Mouse (Mus musculus) forebrain, embryonic 12.5 days (tissue): ENCODE measurements around the gene Wrnip1. TPM values are rescaled to one million over a fixed set of nuclear protein-coding genes. Genes with fewer than 3 reads are reported as not detected.

Source experiments
- ATAC-seq: fragments of 200-750 bp; cut with Nextera tagmentation; 2 replicates; pipeline ENCODE4 v1.8.0; 2017; ENCODE audit warnings: moderate TSS enrichment; ENCODE audit not compliant: low FRiP score
- H3K27ac ChIP-seq: fragments of 300-500 bp; sonication (generic); 2 replicates; pipeline ENCODE4 v1.5.1; 2016; ENCODE audit warnings: mild to moderate bottlenecking
- H3K27me3 ChIP-seq: fragments of 300-500 bp; sonication (generic); 2 replicates; pipeline ENCODE4 v1.6.1; 2016; ENCODE audit warnings: mild to moderate bottlenecking
- H3K36me3 ChIP-seq: fragments of 300-500 bp; sonication (generic); replicated peaks from 2 replicates; pipeline ENCODE4 v1.6.1; 2016; ENCODE audit warnings: mild to moderate bottlenecking
- H3K4me1 ChIP-seq: fragments of 300-500 bp; sonication (generic); 2 replicates; pipeline ENCODE4 v1.6.1; 2016
- H3K4me2 ChIP-seq: fragments of 300-500 bp; sonication (generic); 2 replicates; pipeline ENCODE4 v1.6.1; 2016; ENCODE audit warnings: mild to moderate bottlenecking, moderate library complexity
- H3K4me3 ChIP-seq: fragments of 300-500 bp; sonication (generic); replicated peaks from 2 replicates; pipeline ENCODE4 v1.5.1; 2016; ENCODE audit warnings: mild to moderate bottlenecking
- H3K9ac ChIP-seq: fragments of 300-500 bp; sonication (generic); 2 replicates; pipeline ENCODE4 v1.6.1; 2016; ENCODE audit warnings: mild to moderate bottlenecking
- H3K9me3 ChIP-seq: fragments of 300-500 bp; sonication (generic); 2 replicates; pipeline ENCODE4 v1.6.1; 2016
- WGBS: fragments of 180-500 bp; shearing (Covaris S2); methylation state at CpG from one replicate; pipeline ENCODE4 v1.1.7; 2016; 5-methylcytosine and 5-hydroxymethylcytosine counted together
- polyA plus RNA-seq: library from polyadenylated mRNA; unstranded; fragments of >200 nt; fragmentation: Nextera tagmentation; extraction: Ambion mirVana; gene quantifications from 2 replicates; pipeline ENCODE4 v1.2.1, GENCODE M21; 2016

The Wrnip1 gene
- polyA plus RNA-seq = 29.1 and 30.4 TPM in 2 replicates

DNA sequence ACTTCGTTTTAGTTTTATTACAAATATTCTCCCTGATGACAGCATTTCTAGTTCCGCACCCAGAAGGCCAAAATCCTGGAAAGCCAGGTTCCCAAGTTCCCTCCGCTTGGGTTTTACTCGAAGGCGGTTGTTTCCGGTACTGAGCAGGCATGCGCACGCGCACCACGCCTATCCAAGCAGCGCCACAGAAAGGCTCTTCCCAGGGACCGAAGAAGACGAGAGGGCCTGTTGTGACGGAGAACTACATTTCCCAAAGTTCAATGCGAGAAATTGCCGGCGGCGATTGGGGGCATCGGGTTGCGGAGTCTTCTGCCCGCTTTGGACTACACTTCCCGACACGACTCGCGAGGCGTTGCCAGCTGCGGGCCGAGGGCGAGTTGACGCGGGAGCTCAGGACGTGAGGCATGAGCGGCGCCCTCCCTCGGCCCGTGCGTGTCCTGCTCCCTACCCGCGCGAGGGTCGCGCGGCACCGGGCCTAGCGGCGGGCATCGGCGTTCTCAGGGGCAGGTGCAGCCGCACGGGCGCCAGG lies at the start of gene Wrnip1:
TSS of gene Wrnip1 (plus strand) at position 346 of the 529 bp plus-strand sequence.
- H3K9me3 ChIP-seq = no peaks in the 10 kb centered on the region
- peak within 1 kb of the TSS; percentile 81 for H3K4me3 ChIP-seq
- WGBS = 0% methylated on average over 48 of the region's 51 CpGs
- H3K27me3 ChIP-seq = no peaks in the 10 kb centered on the region
- H3K4me1 ChIP-seq = peaks cover 23% of the 10 kb centered on the region
- peak within 1 kb of the TSS; percentile 76 for H3K27ac ChIP-seq
- ATAC-seq = peak; percentile 98
- H3K9ac ChIP-seq = peak within 1 kb of the TSS; percentile 82
- peak within 1 kb of the TSS; percentile 80 for H3K4me2 ChIP-seq
- peaks cover 7% of the 10 kb centered on the region for H3K36me3 ChIP-seq

DNA sequence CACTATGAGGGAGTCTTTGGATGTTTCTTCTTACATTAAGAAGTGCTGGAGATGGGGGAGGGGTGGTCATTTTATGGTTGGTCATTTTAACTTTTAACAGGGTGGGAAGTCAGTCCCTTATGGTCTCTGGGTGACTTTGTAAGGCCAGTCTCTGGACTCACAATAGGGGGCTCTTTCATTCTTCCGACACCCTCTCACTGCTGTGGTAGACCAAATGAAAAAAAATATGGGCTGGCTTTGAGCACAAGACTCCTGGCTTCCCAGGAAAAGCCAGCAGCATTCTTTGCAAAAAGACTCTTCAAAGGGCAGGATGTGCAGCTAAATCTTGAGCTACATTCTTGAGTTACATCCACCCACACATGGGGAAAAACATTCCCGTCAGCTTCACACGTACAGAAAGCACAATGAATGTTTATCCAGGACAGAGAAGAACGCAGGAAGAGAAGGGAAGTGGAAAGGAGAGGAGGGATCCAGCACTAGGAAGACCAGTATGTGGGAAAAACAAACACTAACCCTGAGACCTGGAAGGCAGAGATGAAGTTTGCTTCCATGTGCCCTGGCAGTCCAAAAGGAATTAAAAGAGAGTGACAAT lies 49.7 kb upstream of the Wrnip1 start:
- no peaks in the 10 kb centered on the region for H3K9me3 ChIP-seq
- 61% methylated on average over 4 of the region's 4 CpGs for WGBS
- H3K27me3 ChIP-seq = no peaks in the 10 kb centered on the region
- no peak overlapping the region for H3K9ac ChIP-seq
- no peaks in the 10 kb centered on the region for H3K4me1 ChIP-seq
- no peak for ATAC-seq
- H3K27ac ChIP-seq = no peak overlapping the region
- no peak overlapping the region for H3K4me2 ChIP-seq
- H3K36me3 ChIP-seq = no peaks in the 10 kb centered on the region
- no peak overlapping the region for H3K4me3 ChIP-seq

DNA sequence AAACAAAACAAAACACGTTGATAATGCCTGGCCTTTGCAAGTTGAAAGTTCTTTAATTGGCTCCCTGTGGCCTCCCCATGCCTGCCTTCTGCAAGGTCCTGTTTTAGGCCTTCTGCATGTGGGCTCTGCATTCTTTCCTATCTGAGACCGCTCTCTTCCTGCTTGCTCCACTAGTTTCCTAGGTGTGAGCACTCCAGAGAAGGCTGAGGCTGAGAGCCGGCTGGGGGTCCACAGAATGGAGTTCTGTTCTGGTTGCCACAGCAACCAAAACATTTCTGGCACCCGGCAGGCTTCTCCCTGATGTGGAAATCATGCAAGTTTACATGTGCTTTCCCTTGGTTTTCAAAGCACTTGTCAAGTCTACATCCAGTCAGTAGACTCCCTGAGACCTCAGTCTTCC lies 42.8 kb upstream of the Wrnip1 start:
- no peak for ATAC-seq
- WGBS = 17% methylated on average over 4 of the region's 4 CpGs

DNA sequence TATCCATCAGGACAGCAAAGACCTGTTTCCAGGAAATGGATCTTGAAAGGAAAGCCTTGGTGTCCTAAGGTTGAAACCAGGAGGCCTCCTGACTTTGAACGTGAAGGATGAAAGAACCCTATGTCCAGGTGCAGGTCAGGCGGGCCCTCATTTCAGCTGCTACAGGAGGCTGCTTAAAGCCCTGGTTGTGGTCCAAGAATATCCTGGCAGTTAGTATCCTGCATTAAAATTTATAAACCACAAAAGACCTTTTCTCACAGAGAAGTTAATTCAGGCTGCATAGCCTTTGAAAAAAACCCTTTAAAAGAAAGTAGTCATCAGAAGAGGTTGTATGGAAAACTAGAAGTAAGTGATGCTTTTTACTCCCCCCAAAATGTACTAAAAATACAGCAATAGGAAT lies 41.0 kb upstream of the Wrnip1 start:
- no peak overlapping the region for H3K27ac ChIP-seq
- H3K4me1 ChIP-seq = peaks cover 5% of the 10 kb centered on the region; the same call in 1 of the 2 replicates
- 90% methylated on average over 2 of the region's 2 CpGs for WGBS
- no peak overlapping the region for H3K9ac ChIP-seq
- H3K4me2 ChIP-seq = no peak overlapping the region
- H3K27me3 ChIP-seq = no peaks in the 10 kb centered on the region
- no peak overlapping the region for H3K4me3 ChIP-seq
- no peaks in the 10 kb centered on the region for H3K36me3 ChIP-seq
- no peak for ATAC-seq
- H3K9me3 ChIP-seq = no peaks in the 10 kb centered on the region

More for the DNA sequence above, 42.8 kb upstream of the Wrnip1 start:
- Histone ChIP-seq H3K36me3 (no peaks in the 10 kb centered on the region), H3K9ac (no peak overlapping the region), H3K27ac (no peak overlapping the region), H3K4me1 (peaks cover 5% of the 10 kb centered on the region; the same call in 1 of the 2 replicates), H3K27me3 (no peaks in the 10 kb centered on the region), H3K4me3 (no peak overlapping the region), H3K4me2 (no peak overlapping the region), H3K9me3 (no peaks in the 10 kb centered on the region)

DNA sequence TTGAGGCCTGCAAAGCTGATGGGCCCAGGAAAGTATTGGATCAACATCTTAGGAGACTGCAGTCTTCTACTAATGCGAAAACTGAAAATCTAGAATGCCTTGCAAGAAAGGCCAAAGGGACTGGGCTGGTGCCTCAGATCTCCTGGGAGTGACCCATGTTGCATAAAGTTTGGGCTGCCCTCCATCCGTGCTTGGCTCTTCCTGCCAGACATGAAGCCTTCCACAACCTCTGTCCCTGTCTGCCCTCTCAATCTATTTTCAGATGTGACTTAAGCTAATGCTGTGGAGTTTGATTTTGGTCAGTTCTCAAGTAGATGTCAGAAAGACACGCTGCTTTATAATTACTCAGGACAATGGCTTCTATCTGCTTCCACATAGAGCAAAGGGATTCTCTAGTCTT lies 38.7 kb upstream of the Wrnip1 start:
- no peaks in the 10 kb centered on the region for H3K36me3 ChIP-seq
- no peak overlapping the region for H3K4me2 ChIP-seq
- H3K4me3 ChIP-seq = no peak overlapping the region
- no peak overlapping the region for H3K9ac ChIP-seq
- ATAC-seq = no peak
- WGBS = 92% methylated on average over 3 of the region's 3 CpGs
- H3K27me3 ChIP-seq = no peaks in the 10 kb centered on the region
- H3K9me3 ChIP-seq = no peaks in the 10 kb centered on the region
- peaks cover 5% of the 10 kb centered on the region; the same call in 1 of the 2 replicates for H3K4me1 ChIP-seq
- H3K27ac ChIP-seq = no peak overlapping the region

DNA sequence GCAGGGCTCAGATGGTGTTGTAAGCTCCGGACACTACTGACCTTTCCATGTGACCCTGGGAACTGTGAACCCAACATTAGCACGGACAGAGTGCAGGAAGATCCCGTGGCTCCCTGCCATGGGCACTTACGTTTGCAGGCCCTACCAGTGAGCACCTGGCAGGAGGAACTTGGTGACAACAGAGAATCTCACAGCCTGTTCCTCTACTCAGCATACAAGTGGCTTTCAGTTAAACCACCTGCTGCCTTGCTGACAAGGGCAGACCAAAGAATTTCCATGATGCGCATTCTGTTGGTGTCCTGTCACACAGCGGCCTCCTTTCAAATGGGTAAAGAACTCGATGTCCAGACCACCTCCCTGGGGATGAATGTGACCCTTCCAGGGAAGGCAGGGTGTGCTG lies 37.4 kb upstream of the Wrnip1 start:
- H3K4me2 ChIP-seq = no peak overlapping the region
- no peaks in the 10 kb centered on the region for H3K36me3 ChIP-seq
- no peak for ATAC-seq
- no peaks in the 10 kb centered on the region for H3K9me3 ChIP-seq
- 53% methylated on average over 7 of the region's 7 CpGs for WGBS
- no peak overlapping the region for H3K9ac ChIP-seq
- no peak overlapping the region for H3K27ac ChIP-seq
- H3K4me3 ChIP-seq = no peak overlapping the region
- H3K27me3 ChIP-seq = no peaks in the 10 kb centered on the region
- no peaks in the 10 kb centered on the region for H3K4me1 ChIP-seq

DNA sequence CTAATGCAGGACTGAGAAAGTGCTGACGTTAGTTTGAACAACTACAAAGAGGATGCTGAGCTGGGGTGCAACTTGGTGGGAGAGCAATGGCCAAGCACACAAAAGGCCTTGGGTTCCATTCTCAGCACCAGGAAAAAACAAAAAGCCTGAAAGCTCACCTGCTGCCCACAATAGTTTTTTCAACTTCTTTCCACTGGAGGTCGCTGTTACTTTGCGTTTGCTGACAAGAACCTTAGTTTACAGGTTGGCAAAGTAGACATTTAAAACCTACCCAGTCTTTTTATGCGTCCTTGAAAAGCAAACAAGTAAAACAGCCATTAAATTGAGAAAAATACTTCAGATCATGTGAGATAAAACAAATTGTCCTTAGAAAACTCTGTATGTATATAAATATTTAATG lies 33.7 kb upstream of the Wrnip1 start:
- 11% methylated on average over 4 of the region's 4 CpGs for WGBS

DNA sequence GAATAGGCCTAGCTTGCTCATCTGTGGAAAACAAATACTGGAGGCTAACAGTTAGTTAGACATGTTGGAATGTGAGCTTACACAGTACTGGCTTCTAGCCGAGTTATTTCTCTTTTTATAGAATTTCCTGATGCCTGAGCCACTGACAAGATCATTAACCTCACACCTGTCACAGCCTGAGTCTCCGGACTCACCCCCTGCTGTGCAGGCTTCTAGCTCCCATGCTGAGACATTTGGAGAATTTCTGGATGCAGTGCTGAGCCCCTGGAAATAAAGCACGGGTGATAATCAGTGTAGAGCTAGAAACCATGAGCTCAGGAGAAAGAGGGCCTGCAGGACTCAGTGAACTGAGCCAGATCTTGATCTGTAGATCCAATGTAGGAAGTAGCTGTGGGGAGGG lies 31.9 kb upstream of the Wrnip1 start:
- 10% methylated on average over 3 of the region's 3 CpGs for WGBS

More for the DNA sequence above, 33.7 kb upstream of the Wrnip1 start:
- Histone ChIP-seq H3K27me3 (no peaks in the 10 kb centered on the region), H3K4me1 (no peaks in the 10 kb centered on the region), H3K4me2 (no peak overlapping the region), H3K27ac (no peak overlapping the region), H3K4me3 (no peak overlapping the region), H3K9ac (no peak overlapping the region), H3K9me3 (no peaks in the 10 kb centered on the region), H3K36me3 (no peaks in the 10 kb centered on the region)
- ATAC-seq = no peak

DNA sequence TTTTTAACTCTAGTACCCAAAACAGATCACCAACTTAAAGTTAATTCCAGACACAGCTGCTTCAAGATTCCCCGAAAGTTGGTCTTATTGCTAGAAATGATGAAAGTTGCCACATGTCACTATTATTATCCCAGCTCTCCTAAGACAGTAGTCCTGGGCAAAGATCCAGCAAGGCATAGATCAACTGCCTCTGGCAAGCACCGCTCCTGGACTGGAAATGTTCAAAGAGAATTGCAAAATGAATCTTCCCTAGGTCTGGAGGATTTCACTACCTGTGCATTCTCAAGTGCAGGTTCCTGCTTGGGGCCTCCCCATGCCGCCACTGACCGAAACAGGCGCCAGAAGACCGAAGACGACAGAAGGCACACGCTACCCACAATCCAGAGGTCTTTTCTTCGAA lies 25.9 kb upstream of the Wrnip1 start:
- Histone ChIP-seq H3K4me2 (no peak overlapping the region), H3K27ac (no peak overlapping the region), H3K27me3 (no peaks in the 10 kb centered on the region), H3K9me3 (no peaks in the 10 kb centered on the region), H3K4me3 (no peak overlapping the region), H3K9ac (no peak overlapping the region), H3K36me3 (no peaks in the 10 kb centered on the region), H3K4me1 (no peaks in the 10 kb centered on the region)
- WGBS = 96% methylated on average over 9 of the region's 9 CpGs
- no peak for ATAC-seq

More for the DNA sequence above, 31.9 kb upstream of the Wrnip1 start:
- Histone ChIP-seq H3K9me3 (no peaks in the 10 kb centered on the region), H3K27ac (no peak overlapping the region), H3K27me3 (no peaks in the 10 kb centered on the region), H3K36me3 (no peaks in the 10 kb centered on the region), H3K9ac (no peak overlapping the region), H3K4me2 (no peak overlapping the region), H3K4me3 (no peak overlapping the region), H3K4me1 (no peaks in the 10 kb centered on the region)
- no peak for ATAC-seq

DNA sequence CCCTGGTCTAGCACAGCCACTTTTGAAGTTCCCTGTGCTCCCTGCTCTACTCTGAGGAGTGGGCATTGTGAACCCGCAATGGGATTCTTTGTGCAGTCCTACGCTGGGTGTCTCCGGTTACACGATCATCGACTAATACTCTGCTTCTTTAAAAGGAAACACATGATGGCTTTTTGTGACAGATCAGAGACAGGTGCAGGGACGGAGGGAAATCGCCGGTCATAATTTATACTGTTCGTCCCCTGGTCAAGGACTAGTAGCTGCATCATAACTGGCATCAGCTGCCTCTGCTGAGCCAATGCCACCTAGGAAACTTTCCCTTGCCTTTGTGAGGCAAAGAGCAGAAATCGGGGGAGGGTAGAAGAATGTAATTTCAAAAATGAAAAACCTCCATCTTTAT lies 25.5 kb upstream of the Wrnip1 start:
- Histone ChIP-seq H3K9ac (no peak overlapping the region), H3K36me3 (no peaks in the 10 kb centered on the region), H3K9me3 (no peaks in the 10 kb centered on the region), H3K4me1 (no peaks in the 10 kb centered on the region), H3K27ac (no peak overlapping the region), H3K4me2 (no peak overlapping the region), H3K4me3 (no peak overlapping the region), H3K27me3 (no peaks in the 10 kb centered on the region)
- WGBS = 94% methylated on average over 10 of the region's 10 CpGs
- no peak for ATAC-seq

DNA sequence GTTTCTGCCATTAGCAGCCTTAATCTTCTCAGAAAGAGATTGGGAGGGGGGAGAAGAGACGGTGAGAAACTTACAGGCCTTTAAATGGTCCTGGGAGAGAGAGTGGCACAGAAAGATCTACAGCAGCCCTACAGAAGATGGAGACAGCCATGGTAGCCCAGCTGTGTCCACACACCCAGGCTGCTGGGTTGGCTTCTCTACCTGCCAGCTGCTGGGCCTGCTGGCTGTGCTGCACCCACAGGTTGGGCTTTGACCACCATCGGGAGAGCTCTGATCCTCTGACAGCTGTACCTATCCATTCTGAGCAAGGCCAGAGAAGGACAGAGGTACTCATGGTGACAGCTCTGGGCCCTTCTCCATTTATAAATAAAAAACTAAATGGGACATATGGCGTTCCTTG lies 23.0 kb upstream of the Wrnip1 start:
- no peak overlapping the region for H3K4me3 ChIP-seq
- no peak overlapping the region for H3K27ac ChIP-seq
- 61% methylated on average over 3 of the region's 3 CpGs for WGBS
- no peak for ATAC-seq
- H3K27me3 ChIP-seq = no peaks in the 10 kb centered on the region
- no peaks in the 10 kb centered on the region for H3K4me1 ChIP-seq
- no peak overlapping the region for H3K4me2 ChIP-seq
- H3K36me3 ChIP-seq = no peaks in the 10 kb centered on the region
- H3K9me3 ChIP-seq = no peaks in the 10 kb centered on the region
- no peak overlapping the region for H3K9ac ChIP-seq

DNA sequence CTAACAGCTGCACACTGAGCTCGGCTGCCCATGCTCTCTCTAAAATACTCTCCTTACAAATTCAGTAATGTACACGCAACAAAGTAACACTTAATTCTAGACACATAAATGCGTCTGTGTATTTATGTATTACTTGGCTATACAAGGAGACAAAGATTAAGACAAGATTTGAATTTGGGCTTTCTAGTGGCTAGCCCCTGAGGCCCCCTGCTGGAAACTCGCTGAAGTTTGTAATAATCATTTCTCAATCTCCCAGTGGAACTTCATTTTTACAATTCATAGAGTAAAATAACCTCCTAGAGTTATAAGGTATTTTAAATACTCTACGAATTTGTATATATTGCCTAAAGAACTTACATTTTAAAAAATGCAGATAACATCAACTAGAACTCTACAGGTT lies 18.8 kb upstream of the Wrnip1 start:
- Histone ChIP-seq H3K9ac (no peak overlapping the region), H3K27ac (no peak overlapping the region), H3K4me1 (no peaks in the 10 kb centered on the region), H3K4me2 (no peak overlapping the region), H3K36me3 (no peaks in the 10 kb centered on the region), H3K9me3 (no peaks in the 10 kb centered on the region), H3K27me3 (no peaks in the 10 kb centered on the region), H3K4me3 (no peak overlapping the region)
- 72% methylated on average over 5 of the region's 5 CpGs for WGBS
- no peak for ATAC-seq

DNA sequence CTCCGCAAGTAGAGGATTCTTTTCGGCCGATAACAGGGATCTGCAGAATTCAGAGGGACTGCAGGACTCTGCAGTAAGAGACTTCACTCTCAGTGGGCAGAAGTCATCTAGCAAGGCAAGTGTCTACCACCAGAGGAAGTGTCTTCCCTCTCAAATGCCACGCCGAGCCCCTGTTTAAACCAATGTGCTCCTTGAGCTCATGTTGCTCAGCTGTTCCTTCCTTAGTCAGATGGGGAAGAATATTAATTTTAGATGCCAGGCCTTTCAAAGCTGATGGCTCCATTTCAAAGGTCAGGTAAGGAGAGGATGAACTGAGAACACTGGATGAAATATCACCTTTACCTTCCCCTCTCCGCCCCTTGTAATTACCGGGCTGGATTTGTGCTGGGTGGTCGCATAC lies 18.0 kb upstream of the Wrnip1 start, which contains the start of gene Mylk4:
TSS of gene Mylk4 (minus strand) at position 139 of the 400 bp plus-strand sequence.
- Histone ChIP-seq H3K4me2 (no peak within 1 kb of the TSS), H3K4me3 (no peak within 1 kb of the TSS), H3K36me3 (no peaks in the 10 kb centered on the region), H3K27ac (no peak within 1 kb of the TSS), H3K9me3 (no peaks in the 10 kb centered on the region), H3K9ac (no peak within 1 kb of the TSS), H3K4me1 (no peaks in the 10 kb centered on the region), H3K27me3 (no peaks in the 10 kb centered on the region)
- ATAC-seq = no peak
- WGBS = 87% methylated on average over 8 of the region's 8 CpGs
